Mouse (Mus musculus) erythroblast, embryonic 14.5 days (primary cell): ENCODE results near the gene Ppfia3.

Experiments
- GATA1 ChIP-seq: IDR thresholded peaks from 2 replicates; pipeline ENCODE4 v1.6.1; 2012; ENCODE audit warnings: low read length, inconsistent platforms, mixed read lengths
- TAL1 ChIP-seq: IDR thresholded peaks from 3 replicates; pipeline ENCODE4 v1.6.1; 2012; ENCODE audit warnings: low read length, inconsistent platforms, mixed read lengths

DNA sequence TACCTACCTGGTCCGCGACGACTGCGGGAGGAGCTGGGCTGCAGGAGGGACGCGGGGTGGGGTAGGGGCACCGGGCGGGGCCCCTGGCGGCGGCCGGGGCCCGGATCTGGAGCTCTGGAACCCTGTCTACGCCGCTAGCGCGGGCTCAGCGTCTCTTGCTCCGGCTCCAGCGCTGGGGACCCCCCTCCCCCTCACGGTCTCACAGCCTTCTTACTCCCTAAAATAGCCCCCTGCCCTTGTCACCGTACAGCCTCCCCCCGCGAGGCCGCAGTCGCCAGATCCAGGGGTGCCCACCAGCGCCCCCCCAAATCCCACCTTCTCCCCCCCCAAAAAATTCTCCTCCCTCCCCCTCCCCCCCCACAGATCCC is at the start of gene Ppfia3:
- TF ChIP-seq GATA1 (no peak), TAL1 (no peak)
